Mouse (Mus musculus) MEL (cell line): ENCODE measurements around the gene Aldh3b1. TPM values are rescaled to one million over a fixed set of nuclear protein-coding genes. Genes with fewer than 3 reads are reported as not detected.
A peak's percentile ranks its signal among the peaks of the same experiment; 100 is the strongest.
"Not testable (repeated sequence)": the region's sequence is repeated elsewhere in the genome, so short reads cannot be mapped to it uniquely, and the experiment has no call there.

ENCODE experiments used
- DNase-seq: peaks from one replicate; pipeline ENCODE4 v3.0.0; 2011; ENCODE audit warnings: low read depth, low spot score
- H3K27ac ChIP-seq: 2 replicates; pipeline ENCODE4 v1.5.1; 2012; ENCODE audit warnings: low read depth, mild to moderate bottlenecking, control low read depth, low read length, moderate library complexity; ENCODE audit not compliant: control insufficient read depth
- H3K27me3 ChIP-seq, 2 experiments: fragments of 150-350 bp in 1 of 2; sonication (generic) in 1 of 2; 2 replicates each; pipeline ENCODE4 v1.6.1; 2012; ENCODE audit warnings: low read length in 2 of 2, mild to moderate bottlenecking in 2 of 2, improper control_type of control experiment in 1 of 2, moderate library complexity in 1 of 2; ENCODE audit not compliant: insufficient read depth in 2 of 2, control insufficient read depth in 1 of 2
- H3K36me3 ChIP-seq, 2 experiments: 2 replicates each; pipeline ENCODE4 v1.6.1; 2012 to 2014; ENCODE audit warnings: low read length in 2 of 2, improper control_type of control experiment in 1 of 2, inconsistent platforms in 1 of 2, mild to moderate bottlenecking in 1 of 2; ENCODE audit not compliant: insufficient read depth in 2 of 2, control insufficient read depth in 1 of 2
- H3K4me1 ChIP-seq, 2 experiments: fragments of 150-350 bp in 1 of 2; sonication (generic) in 1 of 2; 2 replicates each; pipeline ENCODE4 v1.6.1; 2012; ENCODE audit warnings: low read length in 2 of 2, improper control_type of control experiment in 1 of 2, mild to moderate bottlenecking in 1 of 2; ENCODE audit not compliant: insufficient read depth in 2 of 2, control insufficient read depth in 1 of 2
- H3K4me3 ChIP-seq, 2 experiments: fragments of 150-350 bp in 1 of 2; sonication (generic) in 1 of 2; 2 replicates each; pipeline ENCODE4 v1.5.1; 2012; ENCODE audit warnings: low read depth in 2 of 2, low read length in 2 of 2, mild to moderate bottlenecking in 2 of 2, moderate library complexity in 2 of 2, control low read depth in 1 of 2, improper control_type of control experiment in 1 of 2; ENCODE audit not compliant: control insufficient read depth in 1 of 2, insufficient read depth in 1 of 2
- H3K79me2 ChIP-seq: 2 replicates; pipeline ENCODE4 v1.6.1; 2012; ENCODE audit warnings: mild to moderate bottlenecking, low read length, moderate library complexity; ENCODE audit not compliant: control insufficient read depth, poor library complexity, insufficient read depth
- H3K9ac ChIP-seq: 2 replicates; pipeline ENCODE4 v1.6.1; 2012; ENCODE audit warnings: low read depth, mild to moderate bottlenecking, control low read depth, low read length, moderate library complexity; ENCODE audit not compliant: control insufficient read depth, poor library complexity, severe bottlenecking
- H3K9me3 ChIP-seq: fragments of 150-350 bp; sonication (generic); replicated peaks from 2 replicates; pipeline ENCODE4 v1.6.1; 2012; ENCODE audit warnings: mild to moderate bottlenecking, low read length, improper control_type of control experiment, moderate library complexity; ENCODE audit not compliant: insufficient read depth
- CTCF ChIP-seq, 3 experiments: IDR thresholded peaks in 2 of 3; conservative IDR thresholded peaks in 1 of 3; 2 replicates each; pipeline ENCODE4 v1.5.1; 2011 to 2012; ENCODE audit warnings: low read length in 3 of 3, low read depth in 2 of 3, mild to moderate bottlenecking in 2 of 3, improper control_type of control experiment in 1 of 3, inconsistent platforms in 1 of 3, mixed read lengths in 1 of 3, moderate library complexity in 1 of 3; ENCODE audit not compliant: control insufficient read depth in 1 of 3, insufficient read depth in 1 of 3, poor library complexity in 1 of 3, severe bottlenecking in 1 of 3
- EP300 ChIP-seq, 2 experiments: IDR thresholded peaks; 2 replicates each; pipeline ENCODE4 v1.6.1; 2011; ENCODE audit warnings: improper control_type of control experiment in 2 of 2, low read length in 2 of 2, low read depth in 1 of 2, mild to moderate bottlenecking in 1 of 2
- MAFK ChIP-seq: IDR thresholded peaks from 2 replicates; pipeline ENCODE4 v1.6.1; 2011; ENCODE audit warnings: low read depth, mild to moderate bottlenecking, low read length, improper control_type of control experiment, borderline replicate concordance
- MYB ChIP-seq: IDR thresholded peaks from 2 replicates; pipeline ENCODE4 v1.6.1; 2011; ENCODE audit warnings: mild to moderate bottlenecking, low read depth, low read length, improper control_type of control experiment
- MYC ChIP-seq: IDR thresholded peaks from 2 replicates; pipeline ENCODE4 v1.6.1; 2011; ENCODE audit warnings: low read depth, mild to moderate bottlenecking, low read length, improper control_type of control experiment, moderate library complexity
- NELFE ChIP-seq: IDR thresholded peaks from 2 replicates; pipeline ENCODE4 v1.6.1; 2011; ENCODE audit warnings: low read depth, low read length, improper control_type of control experiment
- POLR2AphosphoS5 ChIP-seq: IDR thresholded peaks from 2 replicates; pipeline ENCODE4 v1.6.1; 2012; ENCODE audit warnings: low read depth, borderline replicate concordance, mild to moderate bottlenecking, inconsistent platforms, low read length, moderate library complexity, mixed read lengths
- RAD21 ChIP-seq: IDR thresholded peaks from 2 replicates; pipeline ENCODE4 v1.6.1; 2011; ENCODE audit warnings: mild to moderate bottlenecking, low read depth, low read length, improper control_type of control experiment
- SMC3 ChIP-seq: IDR thresholded peaks from 2 replicates; pipeline ENCODE4 v1.6.1; 2011; ENCODE audit warnings: low read depth, low read length, improper control_type of control experiment
- polyA plus RNA-seq, 2 experiments: library from polyadenylated mRNA; stranded (reverse) in 1 of 2; unstranded in 1 of 2; fragments of >175 nt in 1 of 2; fragments of >200 nt in 1 of 2; gene quantifications; 2 replicates each; pipeline versions ENCODE4 v1.2.1 to v1.2.4; 2012; ENCODE audit warnings: low replicate concordance in 2 of 2, low read depth in 1 of 2; ENCODE audit not compliant: insufficient read length in 2 of 2, insufficient read depth in 1 of 2, missing spikeins in 1 of 2
- total RNA-seq: library from RNA; depleted of rRNA; stranded (reverse); fragments of 300-350 nt; gene quantifications from 2 replicates; pipeline ENCODE4 v1.2.3, GENCODE M21; 2012

Gene Aldh3b1
- total and polyA plus RNA-seq, 3 experiments = 0.08 to 0.10 TPM; not detected in 1

GRCm38 (mm10) chr19:3964030-3964429, 34.4 kb upstream of the Aldh3b1 start:
- H3K79me2 ChIP-seq = no peaks in the 10 kb centered on the region
- no peaks in the 10 kb centered on the region for H3K36me3 ChIP-seq
- no peak overlapping the region for H3K27ac ChIP-seq
- no peaks in the 10 kb centered on the region for H3K9me3 ChIP-seq
- no peak overlapping the region for H3K9ac ChIP-seq
- no peak overlapping the region for H3K4me3 ChIP-seq
- no peak for DNase-seq
- peak in 1 of 3 experiments; percentile 17; a peak in 1 of 6 replicates for TF ChIP-seq CTCF (IDR thresholded peaks at IDR 0.05 in 2 of 3, conservative IDR thresholded peaks at IDR 0.05 in 1 of 3; ENCODE audit: control insufficient read depth in 1 of 3, insufficient read depth in 1 of 3, low read depth in 2 of 3, low read length in 3 of 3, poor library complexity in 1 of 3, severe bottlenecking in 1 of 3)
- no peak for TF ChIP-seq POLR2AphosphoS5
- TF ChIP-seq MYC = no peak
- peak; percentile 20; the same call in 1 of the 2 replicates for TF ChIP-seq SMC3
- peak; percentile 20 for TF ChIP-seq RAD21
- TF ChIP-seq, all 39 proteins: peak for 3
- H3K27me3 ChIP-seq = no peaks in the 10 kb centered on the region
- H3K4me1 ChIP-seq = no peaks in the 10 kb centered on the region

GRCm38 (mm10) chr19:3962469-3962868, 32.9 kb upstream of the Aldh3b1 start:
- H3K9me3 ChIP-seq = no peaks in the 10 kb centered on the region
- H3K4me3 ChIP-seq = no peak overlapping the region
- H3K36me3 ChIP-seq = no peaks in the 10 kb centered on the region
- H3K9ac ChIP-seq = no peak overlapping the region
- TF ChIP-seq MYB (no peak), CTCF (IDR thresholded peaks at IDR 0.05 in 2 of 3, conservative IDR thresholded peaks at IDR 0.05 in 1 of 3; ENCODE audit: control insufficient read depth in 1 of 3, insufficient read depth in 1 of 3, low read depth in 2 of 3, low read length in 3 of 3, poor library complexity in 1 of 3, severe bottlenecking in 1 of 3) (peak; percentile 42 to 49 (median 45))
- TF ChIP-seq, all 39 proteins: peak for 1
- Histone ChIP-seq H3K27ac (no peak overlapping the region), H3K4me1 (no peaks in the 10 kb centered on the region), H3K27me3 (0 out of 4 replicates have a peak, but pooled peaks cover 0 to 2% of the 10 kb centered on the region in 2 experiments), H3K79me2 (no peaks in the 10 kb centered on the region)
- peak; percentile 42 for DNase-seq

GRCm38 (mm10) chr19:3961805-3962204, 32.2 kb upstream of the Aldh3b1 start:
- not testable (repeated sequence) for H3K9ac ChIP-seq, H3K36me3 ChIP-seq, H3K27me3 ChIP-seq, H3K79me2 ChIP-seq, H3K4me1 ChIP-seq, H3K9me3 ChIP-seq, H3K27ac ChIP-seq, DNase-seq, H3K4me3 ChIP-seq

- DNase-seq = no peak
- peaks cover 3 to 4% of the 10 kb centered on the region in 2 experiments; a peak in 1 of 4 replicates for H3K4me1 ChIP-seq
- no peak overlapping the region for H3K9ac ChIP-seq
- H3K79me2 ChIP-seq = no peaks in the 10 kb centered on the region
- H3K27me3 ChIP-seq = 0 out of 4 replicates have a peak, but pooled peaks cover 0 to 2% of the 10 kb centered on the region in 2 experiments
- H3K9me3 ChIP-seq = no peaks in the 10 kb centered on the region
- TF ChIP-seq NELFE (no peak), MAFK (no peak), EP300 (IDR thresholded peaks at IDR 0.05; ENCODE audit: low read depth in 1 of 2, low read length in 2 of 2) (no peak)
- 0 out of 4 replicates have a peak, but pooled peaks cover 0 to 3% of the 10 kb centered on the region in 2 experiments for H3K36me3 ChIP-seq
- H3K4me3 ChIP-seq = no peak overlapping the region
- no peak overlapping the region for H3K27ac ChIP-seq
These were observed 30.6 kb upstream of the Aldh3b1 start for GRCm38 (mm10) chr19:3960211-3960610.
